Mouse (Mus musculus) heart, adult 10 weeks (tissue): ENCODE data around the gene Vps33a. TPM values are rescaled to one million over a fixed set of nuclear protein-coding genes. Genes with fewer than 3 reads are reported as not detected.

Experiments used
- polyA plus RNA-seq: library from polyadenylated mRNA; stranded (reverse); fragments of 350-450 nt; fragmentation: Illumina TruSeq; extraction: RNeasy Lipid Tissue Mini Kit (QIAGEN cat#74804); gene quantifications from one replicate; pipeline ENCODE4 v1.2.3, GENCODE M21; 2014; ENCODE audit warnings: low read depth, low replicate concordance

Gene Vps33a
- polyA plus RNA-seq = 24.9 TPM

GRCm38 (mm10) chr5:123572357-123573186 is at the start of gene Vps33a:
Gene Vps33a, minus strand, starts transcription at chr5:123573038.

DNA sequence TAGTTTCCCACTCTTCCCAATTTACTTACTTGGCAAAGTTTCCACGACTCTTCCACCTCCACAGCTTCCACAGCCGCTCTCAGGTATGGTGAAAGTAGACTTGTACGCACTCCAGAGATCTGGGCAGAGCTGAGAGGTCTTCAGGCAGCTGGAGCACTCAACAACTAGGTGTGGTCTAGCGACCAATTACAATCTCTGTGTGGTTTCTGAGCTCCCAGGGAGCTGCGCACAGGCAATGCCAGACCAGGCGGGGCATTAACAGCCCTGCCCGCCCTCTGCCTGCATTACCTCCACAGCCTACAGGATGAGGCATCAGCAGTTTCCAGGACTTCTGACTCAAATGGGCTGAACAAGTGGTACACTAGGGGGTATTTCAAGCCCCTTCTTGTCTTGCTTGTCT is 47.6 kb downstream of the Vps33a start, which contains the start of gene Gm49027:
Gene Gm49027, minus strand, starts transcription at position 208 of the 400 bp plus-strand sequence.

GRCm38 (mm10) chr5:123523692-123524392 is 49.0 kb downstream of the Vps33a start, which contains the start of gene Diablo:
Gene Diablo, minus strand, starts transcription at chr5:123524176.

GRCm38 (mm10) chr5:123510160-123510559 is 62.7 kb downstream of the Vps33a start, which contains the start of gene B3gnt4:
Gene B3gnt4, plus strand, starts transcription at chr5:123510460.

DNA sequence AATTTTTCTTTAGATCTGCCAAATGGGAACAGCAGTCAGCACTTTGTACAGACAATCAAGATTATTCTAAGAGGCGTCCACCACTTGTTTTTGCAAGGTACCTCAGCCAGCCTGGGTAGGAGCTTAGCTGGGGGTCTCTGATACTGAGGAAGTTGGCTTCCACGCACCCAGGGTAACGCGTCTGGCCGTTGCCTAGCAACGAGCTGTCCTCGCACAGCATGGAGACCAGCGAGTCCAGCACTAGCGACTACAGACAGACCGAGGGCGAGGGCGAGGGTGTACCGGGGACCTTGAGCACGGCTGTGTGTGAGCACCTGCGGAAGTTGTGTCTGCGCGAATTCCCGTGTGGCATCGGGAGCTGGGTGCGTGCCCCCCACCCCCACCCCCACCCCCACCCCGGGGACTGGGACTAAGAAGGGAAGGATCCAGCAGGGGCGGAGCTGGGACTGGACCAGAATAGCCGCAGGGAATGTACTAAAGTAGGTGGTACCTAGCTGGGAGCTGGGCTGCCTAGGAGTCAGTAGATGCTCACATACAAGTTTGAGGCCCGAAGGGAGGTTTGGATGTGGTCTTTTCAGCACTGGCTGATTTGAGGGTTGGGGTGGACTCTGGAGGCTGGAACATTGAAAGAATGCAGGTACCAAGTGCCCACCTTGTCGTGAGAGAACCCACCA is 83.6 kb downstream of the Vps33a start, which contains the start of the genes Lrrc43 and Il31:
Gene Lrrc43, plus strand, starts transcription at position 194 of the 674 bp plus-strand sequence.
Gene Il31, minus strand, starts transcription at position 378 of the 674 bp plus-strand sequence.

Other genes starting within 250 kb of the Vps33a start
- 9.8 TPM for gene Bcl7a, start 229.2 kb downstream of the Vps33a start, polyA plus RNA-seq
- gene Mlxip, start 178.2 kb downstream of the Vps33a start, polyA plus RNA-seq = 27.8 TPM
- not detected for gene Lrrc43, start 83.7 kb downstream of the Vps33a start, polyA plus RNA-seq
- gene Il31, start 83.5 kb downstream of the Vps33a start, polyA plus RNA-seq = not detected
- gene B3gnt4, start 62.6 kb downstream of the Vps33a start, polyA plus RNA-seq = not detected
- gene Diablo, start 48.9 kb downstream of the Vps33a start, polyA plus RNA-seq = 101 TPM
- gene Gm49027, start 47.5 kb downstream of the Vps33a start, polyA plus RNA-seq = not detected
- gene Clip1, start 111.6 kb upstream of the Vps33a start, polyA plus RNA-seq = 192 TPM
- gene Zcchc8, start 148.1 kb upstream of the Vps33a start, polyA plus RNA-seq = 28.3 TPM
- gene Rsrc2, start 176.4 kb upstream of the Vps33a start, polyA plus RNA-seq = 76.0 TPM
- gene Kntc1, start 176.7 kb upstream of the Vps33a start, polyA plus RNA-seq = not detected